8 mouse cellular contexts compared by ENCODE assay signal in genomic region chr17:88256599-88257544, GRCm38 (mm10).
DNase-seq lines count a peak whose midpoint lies in the region; ATAC-seq and TF ChIP-seq lines count a peak whose summit lies in the region.

No protein-coding gene starts in this region.

- in situ Hi-C loops in Patski (cut with MboI; ENCODE audit: low pct_unique_long_range_greater_than_20kb), result loop anchor here (5.0 to 10.0 kb wide), 3 partner anchors 182 to 388 kb away; no protein-coding TSS in a partner anchor

- POLR2A ChIA-PET in Patski (lab: Charles Lee), result interaction anchor here (0.8 kb wide), 2 partner anchors 48 to 185 kb away, joined by 3 to 5 read pairs; no protein-coding TSS in a partner anchor

- H3K4me1 ChIP-seq in hindbrain, embryonic 15.5 days (replicated peaks), result peaks cover 7% of the 10 kb centered on the region

- peak; percentile 78 for ATAC-seq in Patski
- peak; percentile 72 for ATAC-seq in hindbrain, embryonic 15.5 days (ENCODE audit: low FRiP score, low read depth)
- no peak for ATAC-seq in erythroid progenitor cell, adult 5-6 weeks (replicated peaks; ENCODE audit: low FRiP score, poor library complexity, severe bottlenecking)

- DNase-seq in Patski (ENCODE audit: low read depth, low spot score), result peak; percentile 56
- peak; percentile 83 for DNase-seq in cerebellum, postnatal 10 days
- DNase-seq in gastrocnemius, adult 18-20 months (ENCODE audit: low spot score), result peak; percentile 82
- peak; percentile 51 for DNase-seq in left cerebral cortex, adult 11 months (ENCODE audit: low spot score)
- peak; percentile 83 for DNase-seq in lung, postnatal 36 days
- peak; percentile 73 for DNase-seq in right cerebral cortex, adult 18-20 months

- CTCF ChIA-PET in Patski (lab: Charles Lee), result interaction anchor here (0.8 to 3.7 kb wide), 23 partner anchors 9 to 301 kb away, joined by 3 to 31 read pairs (median 3); partner anchors contain the start of gene Msh6

- peak overlapping the region; percentile 95 for H3K27ac ChIP-seq in hindbrain, embryonic 15.5 days (replicated peaks)

- no peaks in the 10 kb centered on the region for H3K36me3 ChIP-seq in hindbrain, embryonic 15.5 days

- H3K9ac ChIP-seq in hindbrain, embryonic 15.5 days, result peak overlapping the region; percentile 90

- H3K4me3 ChIP-seq in hindbrain, embryonic 15.5 days, result peak overlapping the region; percentile 57

- 2% methylated on average over 18 of the region's 18 CpGs for WGBS in hindbrain, embryonic 15.5 days

- no peaks in the 10 kb centered on the region for H3K9me3 ChIP-seq in hindbrain, embryonic 15.5 days

- peak; percentile 80 for TF ChIP-seq CTCF in Patski (IDR thresholded peaks at IDR 0.05)

- H3K4me2 ChIP-seq in hindbrain, embryonic 15.5 days, result peak overlapping the region; percentile 86

- H3K27me3 ChIP-seq in Patski, result no peaks in the 10 kb centered on the region
- no peaks in the 10 kb centered on the region for H3K27me3 ChIP-seq in hindbrain, embryonic 15.5 days
